Mouse (Mus musculus) spleen, adult 2 months (tissue): ENCODE data around the gene Clpsl2.

Source experiments
- CTCF ChIP-seq: fragments of 200-500 bp; IDR thresholded peaks from 2 replicates; pipeline ENCODE4 v1.5.1; 2011; ENCODE audit warnings: mild to moderate bottlenecking, inconsistent platforms; ENCODE audit not compliant: insufficient read depth, insufficient read length, insufficient replicate concordance; ENCODE audit errors: extremely low read depth
- POLR2A ChIP-seq: fragments of 200-500 bp; IDR thresholded peaks from 2 replicates; pipeline ENCODE4 v1.6.1; 2011; ENCODE audit warnings: low read depth, low read length, inconsistent platforms

DNA sequence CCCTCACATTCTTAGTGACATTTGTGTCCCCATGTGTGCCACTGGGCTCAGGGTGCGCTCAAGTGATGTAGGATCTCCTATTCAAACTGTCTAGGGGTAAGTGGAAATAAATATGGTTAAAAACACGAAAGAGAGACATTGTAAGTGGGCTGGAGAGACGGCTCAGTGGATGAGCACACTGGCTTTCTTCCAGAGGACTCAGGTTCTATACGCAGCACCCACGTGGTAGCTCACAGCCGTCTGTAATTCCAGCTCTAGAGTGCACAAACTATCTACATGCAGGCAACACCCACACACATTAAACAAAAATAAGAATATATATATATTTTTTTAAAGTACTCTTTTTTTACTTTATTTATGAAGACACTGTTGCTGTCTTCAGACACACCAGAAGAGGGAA lies 23.7 kb downstream of the Clpsl2 start:
- TF ChIP-seq POLR2A (no peak), CTCF (no peak)
